Mouse (Mus musculus) adipocyte (in vitro differentiated cells): ENCODE measurements around the gene Pdyn.
A peak's percentile ranks its signal among the peaks of the same experiment; 100 is the strongest.

Source experiments
- DNase-seq: peaks from one replicate; pipeline ENCODE4 v3.0.0-alpha.2; 2016; ENCODE audit warnings: low spot score

The Pdyn gene

DNA sequence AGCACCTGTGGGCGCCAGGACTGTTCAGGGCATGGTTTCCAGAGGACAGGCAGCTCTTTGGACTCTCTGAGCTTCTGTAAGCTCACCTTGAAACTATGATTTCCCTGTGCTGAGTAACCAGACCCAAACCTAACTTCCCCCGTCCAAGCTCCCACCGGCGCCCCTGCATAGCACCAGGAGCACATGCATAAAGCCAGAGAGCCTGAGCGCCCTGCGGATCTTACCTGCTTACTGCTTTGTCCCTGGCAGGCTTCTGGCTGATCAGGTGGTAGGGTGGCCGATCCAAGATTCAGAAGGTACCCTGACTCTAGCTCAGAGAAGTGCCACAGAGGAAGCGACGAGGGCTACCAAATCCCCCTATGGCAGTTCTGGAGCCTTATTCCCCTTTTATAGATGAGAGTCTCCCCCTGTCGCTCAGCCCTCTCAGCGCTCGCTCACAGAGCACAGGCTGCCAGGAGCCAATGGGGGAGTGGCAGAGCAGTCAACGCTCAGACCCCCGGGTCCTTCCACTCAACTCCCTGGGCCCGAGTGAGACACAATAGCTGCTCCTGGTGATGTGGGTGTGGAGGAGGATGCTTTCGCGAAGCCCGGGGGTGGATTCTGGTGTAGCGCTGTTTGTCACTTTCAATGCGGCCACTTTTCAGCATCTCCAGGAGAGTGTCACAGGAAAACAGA, at the start of gene Pdyn:
Pdyn (minus strand) TSS at position 361 of the 675 bp plus-strand sequence.
- DNase-seq, result no peak

DNA sequence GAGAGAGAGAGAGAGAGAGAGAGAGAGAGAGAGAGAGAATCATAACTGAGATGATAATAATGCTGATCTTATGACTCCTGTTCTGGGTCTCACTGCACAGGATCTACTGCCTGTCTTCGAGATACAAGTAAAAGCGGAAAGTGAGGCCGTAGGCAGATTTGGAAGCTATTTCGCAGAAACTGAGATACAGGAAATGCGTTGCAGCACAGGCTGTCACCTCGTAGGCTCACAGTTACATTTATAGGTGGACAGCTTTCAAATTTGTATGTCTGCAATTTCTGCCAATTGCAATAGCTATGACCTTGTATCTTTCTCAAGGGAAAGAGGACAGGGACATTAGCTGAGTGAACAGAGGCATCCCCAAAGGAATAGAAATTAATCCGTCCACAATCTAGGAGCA, 42.4 kb upstream of the Pdyn start:
- no peak for DNase-seq

DNA sequence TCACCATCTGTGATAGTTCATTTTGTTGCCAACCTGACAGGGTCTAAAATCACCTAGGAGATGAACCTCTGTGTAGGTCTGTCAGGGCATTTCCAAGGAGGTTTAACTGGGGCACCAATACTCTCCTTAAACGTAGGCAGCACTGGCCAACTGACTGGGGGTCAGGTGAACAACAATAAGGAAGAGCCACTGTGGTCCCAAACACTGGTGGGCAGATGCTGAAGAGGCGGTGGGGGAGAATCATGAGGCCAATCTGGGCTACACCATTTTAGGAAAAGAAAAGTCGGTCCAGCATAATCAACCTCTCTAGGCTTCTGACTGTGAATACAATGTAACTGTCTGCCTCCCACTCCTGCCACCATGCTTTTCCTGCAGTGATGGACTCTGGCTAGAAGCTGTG, 40.9 kb upstream of the Pdyn start:
- no peak for DNase-seq

DNA sequence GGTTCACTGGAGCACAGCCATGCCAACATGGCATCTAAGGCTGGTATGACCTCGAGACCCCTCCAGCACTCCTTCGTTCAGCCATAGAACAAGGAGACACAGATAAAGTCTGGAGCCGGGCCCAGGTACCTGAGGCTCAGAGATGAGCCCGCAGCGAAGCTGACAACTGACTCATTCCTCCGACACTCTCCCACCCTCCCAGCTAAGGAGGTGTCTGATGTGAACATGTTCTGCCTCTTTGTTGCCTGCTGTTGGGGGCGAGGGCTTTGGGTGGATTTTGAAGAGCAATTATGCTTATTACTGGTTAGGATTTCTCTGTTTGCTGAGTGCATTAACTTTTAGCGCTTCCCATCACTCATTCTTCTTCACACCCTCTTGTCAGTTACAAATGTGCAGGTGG, 34.4 kb upstream of the Pdyn start:
- DNase-seq, result no peak

DNA sequence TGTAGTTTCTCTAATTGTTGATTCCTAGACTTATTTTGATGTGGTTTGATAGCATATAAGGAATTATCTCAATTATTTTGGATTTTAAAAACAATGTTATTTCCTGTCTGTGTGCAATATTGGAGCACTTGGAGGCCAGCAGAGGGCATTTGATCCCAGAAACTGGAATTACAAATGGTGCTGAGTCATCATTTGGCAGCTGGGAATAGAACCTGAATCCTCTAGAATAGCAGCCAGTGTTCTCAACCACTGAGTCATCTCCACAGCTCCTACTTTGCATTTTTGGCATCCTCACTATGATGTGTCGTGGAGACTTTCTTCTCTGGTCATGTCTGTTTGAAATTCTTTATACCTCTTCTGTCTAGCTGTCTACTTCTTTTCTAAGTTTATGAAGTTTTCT, 30.0 kb upstream of the Pdyn start:
- DNase-seq, result peak; percentile 47

DNA sequence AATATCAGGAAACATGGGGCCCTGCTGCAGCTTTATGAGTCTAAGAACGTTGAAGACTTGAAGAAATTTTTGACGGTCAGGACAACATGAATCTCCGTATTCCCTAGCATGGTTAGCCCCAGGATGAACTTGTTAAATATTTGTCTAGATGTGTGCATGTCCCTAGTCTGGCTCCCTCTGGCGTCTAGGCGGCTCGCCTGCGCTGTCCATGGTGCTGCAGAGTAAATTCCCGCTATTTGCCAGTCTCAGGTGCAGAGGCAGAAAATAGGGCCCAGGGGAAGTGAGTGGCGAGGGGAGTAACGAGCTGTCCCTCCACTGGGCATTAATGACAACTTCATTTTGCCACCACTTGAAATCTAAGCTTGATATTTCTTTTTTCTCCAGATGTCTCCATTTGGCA, 16.0 kb upstream of the Pdyn start:
- DNase-seq, result peak; percentile 54

DNA sequence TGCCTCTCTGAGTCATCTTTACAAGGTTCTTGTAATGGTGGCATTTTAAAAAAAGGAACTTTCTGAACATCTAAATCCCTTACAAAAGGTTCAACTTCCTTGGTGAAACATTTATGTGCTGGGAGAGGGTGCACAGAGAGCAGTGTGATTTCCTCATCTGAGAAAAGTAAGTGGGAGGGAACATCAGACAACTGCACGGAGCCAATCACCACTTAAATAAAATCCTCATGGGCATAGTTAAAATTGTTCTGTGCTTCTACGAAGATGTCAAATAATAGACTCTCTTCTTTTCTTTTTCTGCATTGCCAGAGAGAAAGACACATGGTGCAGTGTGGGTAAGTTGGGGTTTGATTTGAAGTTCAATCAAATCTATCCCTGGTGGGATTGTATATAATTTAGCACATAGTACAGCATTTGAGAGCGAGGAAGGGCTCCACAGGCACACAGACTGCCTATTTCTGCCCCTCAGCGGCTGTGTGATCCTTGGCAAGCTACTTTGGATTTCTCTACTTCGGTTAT, 13.4 kb upstream of the Pdyn start:
- DNase-seq, result no peak

DNA sequence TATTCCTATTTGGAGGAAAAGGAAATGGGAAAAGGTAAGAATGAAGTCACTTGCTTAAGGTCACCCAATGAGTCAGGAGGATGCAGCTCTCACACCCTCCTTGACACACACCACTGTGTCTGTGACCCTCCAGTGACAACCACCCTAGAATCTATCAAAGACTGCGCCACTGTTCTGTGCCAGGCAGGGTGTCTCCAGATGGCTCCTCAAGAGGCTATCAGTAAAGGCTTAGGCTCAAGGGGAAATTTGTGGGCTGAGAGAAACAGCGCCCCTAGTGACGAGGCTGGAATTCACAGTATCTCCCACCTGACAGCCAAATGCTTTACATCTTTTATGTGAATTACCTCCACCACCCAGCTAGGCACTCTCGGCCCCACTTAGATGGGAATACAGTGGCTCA, 3.6 kb downstream of the Pdyn start:
- DNase-seq, result peak; percentile 8

DNA sequence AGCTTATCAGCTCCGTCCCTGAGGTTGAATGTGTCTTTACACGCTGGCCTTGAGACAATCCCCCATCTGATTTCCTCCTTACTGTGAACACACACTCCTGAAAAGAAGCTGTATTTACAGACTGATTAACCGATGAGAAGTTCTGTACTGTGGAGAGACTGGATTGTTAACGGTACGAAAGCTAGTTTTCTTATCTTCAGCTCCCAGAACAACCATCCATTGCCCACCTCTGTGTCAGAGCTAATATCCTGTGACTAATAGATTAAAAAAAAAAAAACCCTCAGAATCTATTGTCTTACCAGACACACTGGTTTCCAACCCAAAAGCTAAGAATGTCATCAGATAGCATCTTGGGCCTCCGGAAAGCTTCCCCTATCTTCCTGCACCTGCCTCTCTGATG, 5.3 kb downstream of the Pdyn start:
- no peak for DNase-seq

DNA sequence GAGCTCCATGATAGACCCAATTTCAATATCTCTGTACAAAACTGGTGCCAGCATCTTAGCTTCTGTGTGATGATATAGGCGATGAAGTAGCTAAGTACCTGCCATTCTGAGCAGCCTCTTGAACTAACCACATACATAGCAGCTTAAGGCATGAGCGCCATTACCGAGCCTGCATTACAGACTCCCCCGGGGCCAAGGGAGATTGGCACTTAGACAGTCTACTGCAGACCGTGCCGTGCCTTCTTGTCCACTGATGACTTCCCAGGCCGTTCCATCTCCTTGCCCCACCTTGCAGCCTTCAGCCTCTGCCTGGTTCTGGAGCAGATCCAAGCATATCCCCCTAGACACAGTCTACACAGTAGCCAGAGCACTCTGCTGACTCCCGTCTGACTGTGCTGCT, 7.0 kb downstream of the Pdyn start:
- no peak for DNase-seq

DNA sequence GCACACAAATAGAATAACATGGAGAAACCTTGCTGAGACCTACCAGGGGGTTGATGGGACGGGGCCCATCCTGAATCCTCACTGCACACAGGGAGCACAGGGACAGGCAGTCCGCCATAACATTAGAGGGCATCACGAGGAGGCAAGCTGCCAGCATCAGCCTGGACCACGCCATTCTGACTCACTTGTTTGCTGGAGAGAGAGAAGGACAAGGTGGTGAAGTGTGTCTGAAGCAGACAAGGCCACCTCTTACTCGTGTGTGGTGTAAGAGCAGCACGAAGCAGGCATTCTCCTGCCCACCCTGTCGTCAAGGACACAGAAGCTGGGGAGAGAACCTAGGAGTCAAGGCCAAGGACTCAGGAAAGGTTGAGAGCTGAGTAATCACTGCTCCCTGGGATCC, 9.9 kb downstream of the Pdyn start:
- no peak for DNase-seq

DNA sequence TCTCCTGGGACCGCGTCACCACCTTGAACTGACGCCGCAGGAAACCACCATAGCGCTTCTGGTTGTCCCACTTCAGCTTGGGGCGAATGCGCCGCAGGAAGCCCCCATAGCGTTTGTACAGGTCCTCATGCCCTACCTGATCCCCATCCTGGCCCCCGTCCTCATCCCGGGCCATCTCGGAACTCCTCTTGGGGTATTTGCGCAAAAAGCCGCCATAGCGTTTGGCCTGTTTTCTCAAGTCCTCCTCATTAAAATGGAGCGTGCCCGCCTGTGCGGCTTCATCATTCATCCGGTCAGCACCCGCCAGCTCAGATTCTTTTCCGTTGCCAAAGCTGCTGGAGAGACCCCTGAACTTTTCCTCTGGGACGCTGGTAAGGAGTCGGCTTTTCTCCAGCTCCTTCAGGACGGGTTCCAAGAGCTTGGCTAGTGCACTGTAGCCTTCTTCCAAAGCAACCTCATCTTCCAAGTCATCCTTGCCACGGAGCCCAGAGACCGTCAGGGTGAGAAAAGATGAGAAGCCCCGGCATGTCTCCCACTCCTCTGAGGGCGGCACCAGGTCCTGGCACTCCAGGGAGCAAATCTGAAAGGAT, 11.5 kb downstream of the Pdyn start:
- DNase-seq, result no peak

DNA sequence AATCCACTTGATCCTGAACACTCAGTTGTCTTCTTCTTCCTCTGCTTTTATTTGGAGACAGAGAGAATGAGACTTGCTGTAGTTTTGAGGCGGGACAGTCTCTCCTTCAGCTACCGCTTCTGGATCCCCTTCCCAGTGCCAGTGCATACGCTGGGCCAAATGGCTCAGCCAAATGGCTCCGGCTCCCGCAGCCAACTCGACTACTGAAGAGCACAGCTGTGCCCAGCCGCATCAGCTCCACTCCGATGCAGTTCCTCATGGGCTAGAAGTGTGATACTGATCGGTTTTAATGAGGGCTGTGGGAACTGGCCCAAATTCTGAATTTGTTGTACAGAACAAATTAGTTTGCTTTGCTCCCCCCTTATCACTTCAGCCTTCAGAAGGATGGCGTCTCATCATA, 12.7 kb downstream of the Pdyn start:
- no peak for DNase-seq

DNA sequence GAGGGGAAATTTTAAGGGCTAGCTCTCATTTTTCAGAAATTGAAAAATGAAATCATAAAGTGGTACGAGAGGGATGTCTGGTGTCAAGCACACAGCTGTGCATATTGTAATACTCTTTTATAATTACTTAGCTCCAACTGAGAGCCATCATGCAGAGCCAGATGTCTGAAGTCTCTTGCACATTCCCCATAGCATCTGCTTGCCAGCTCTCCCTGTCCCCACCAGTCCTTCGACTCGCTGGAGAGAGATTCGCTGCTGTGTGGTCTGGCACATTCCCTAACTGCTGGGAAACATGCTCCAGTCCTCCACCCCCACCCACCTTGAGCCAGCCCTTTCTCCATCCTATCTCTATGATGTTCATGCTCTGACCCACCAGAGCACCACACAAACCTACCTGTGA, 15.6 kb downstream of the Pdyn start:
- DNase-seq, result no peak

DNA sequence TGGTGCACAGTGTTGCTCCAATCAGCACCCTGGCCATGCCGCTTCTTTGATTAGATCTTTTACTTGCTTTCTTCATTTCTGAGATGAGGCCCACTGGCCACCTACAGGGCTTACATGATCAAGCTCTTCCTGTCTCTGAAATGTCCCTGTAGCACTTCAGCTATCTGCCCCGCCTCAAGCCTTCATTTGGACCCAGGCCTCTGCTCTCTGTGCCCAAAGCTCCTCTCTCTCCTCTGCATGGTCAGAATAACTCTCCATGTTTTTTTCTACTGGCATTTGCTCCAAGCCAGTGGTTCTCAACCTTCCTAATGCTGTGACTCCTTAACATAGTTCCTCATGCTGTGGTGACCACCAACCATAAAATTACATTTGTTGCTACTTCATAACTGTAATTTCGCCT, 19.4 kb downstream of the Pdyn start:
- no peak for DNase-seq

DNA sequence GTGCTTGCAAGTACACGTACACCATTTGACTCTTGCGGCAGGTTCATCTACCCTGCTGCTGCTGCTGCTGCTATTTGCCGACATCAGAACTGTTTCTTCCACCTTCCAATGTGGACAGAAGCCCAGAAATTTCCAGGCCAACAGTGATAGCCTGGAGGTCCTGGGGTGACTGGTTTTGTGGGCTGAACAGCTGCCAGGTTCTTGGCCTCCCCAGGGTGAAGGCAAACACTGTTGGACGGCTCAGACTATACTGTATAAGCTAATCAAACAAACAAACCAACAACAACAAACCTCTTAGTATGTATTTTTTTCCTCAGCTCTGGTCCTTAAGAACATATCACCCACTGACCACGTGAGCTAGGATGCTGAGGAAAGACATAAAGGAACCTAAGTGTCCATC, 20.6 kb downstream of the Pdyn start:
- DNase-seq, result no peak

DNA sequence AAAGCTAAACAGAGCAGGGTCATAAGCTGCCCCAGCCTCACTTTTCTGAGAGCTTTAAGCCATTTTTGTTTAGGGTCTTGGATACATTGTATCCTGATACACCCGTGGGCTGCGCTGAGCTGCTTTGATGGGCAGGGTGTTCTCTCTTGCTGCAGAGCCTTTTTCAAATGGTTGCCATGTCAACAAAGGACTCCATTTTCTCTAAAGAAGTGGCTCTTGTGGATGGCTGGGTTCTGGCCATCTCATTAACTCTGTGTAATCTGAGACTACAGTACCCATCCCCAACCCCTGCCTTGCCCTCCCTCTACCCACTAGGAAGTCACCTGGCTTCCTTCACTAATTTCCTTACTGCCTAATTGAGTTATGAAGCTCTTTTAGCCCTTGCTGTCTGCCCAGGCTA, 22.0 kb downstream of the Pdyn start:
- DNase-seq, result no peak

DNA sequence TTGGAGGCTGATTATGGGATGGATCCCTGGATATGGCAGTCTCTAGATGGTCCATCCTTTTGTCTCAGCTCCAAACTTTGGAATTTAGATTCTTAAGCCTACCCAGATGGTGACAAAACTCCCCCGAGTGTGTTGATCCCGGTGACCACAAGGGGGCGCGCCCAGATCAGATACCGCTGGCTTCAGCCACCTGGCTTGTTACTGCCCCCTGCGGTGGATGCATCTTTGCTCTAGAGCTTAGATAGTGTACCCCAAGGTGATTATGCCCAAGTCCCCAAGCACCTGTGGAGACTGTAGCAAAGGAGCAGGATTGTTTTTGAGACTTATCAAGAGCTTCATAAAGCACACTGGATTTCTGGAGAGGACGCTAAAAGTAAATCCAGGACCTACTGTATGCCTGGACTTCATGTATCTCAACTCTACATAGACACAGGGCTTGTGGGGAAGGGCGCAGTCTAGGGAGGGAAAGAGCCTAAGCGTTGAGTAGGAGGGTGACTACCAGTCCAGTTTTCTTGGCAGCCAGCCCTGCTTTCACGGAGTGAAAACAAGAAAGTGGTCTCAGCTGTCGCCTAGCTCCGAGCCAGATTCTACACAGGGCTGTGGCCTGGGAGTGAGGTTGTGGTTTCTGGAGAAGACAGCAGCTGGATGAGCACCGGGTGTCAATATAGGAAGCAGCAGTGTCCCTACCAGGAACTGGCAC, 24.6 kb downstream of the Pdyn start:
- DNase-seq, result peak; percentile 83

DNA sequence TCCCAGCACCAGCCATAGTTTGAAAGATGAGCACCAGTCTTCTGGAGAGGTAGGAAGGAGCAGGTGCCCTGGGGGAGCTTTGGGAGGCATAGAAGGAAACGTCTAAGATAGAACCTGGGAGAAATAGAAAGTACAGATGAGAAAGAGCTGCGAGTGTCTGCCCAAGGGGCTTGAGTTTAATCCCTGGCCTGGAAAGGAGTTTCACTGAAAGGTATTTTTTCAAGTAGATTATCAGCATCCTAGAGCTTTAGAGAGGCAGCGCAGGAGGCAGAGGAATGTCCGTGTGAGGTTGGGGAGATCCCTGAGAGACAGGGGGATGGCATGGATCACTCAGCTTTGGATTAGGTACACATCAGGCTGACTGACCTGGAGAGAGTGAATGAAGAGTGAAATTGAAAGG, 27.7 kb downstream of the Pdyn start:
- no peak for DNase-seq

DNA sequence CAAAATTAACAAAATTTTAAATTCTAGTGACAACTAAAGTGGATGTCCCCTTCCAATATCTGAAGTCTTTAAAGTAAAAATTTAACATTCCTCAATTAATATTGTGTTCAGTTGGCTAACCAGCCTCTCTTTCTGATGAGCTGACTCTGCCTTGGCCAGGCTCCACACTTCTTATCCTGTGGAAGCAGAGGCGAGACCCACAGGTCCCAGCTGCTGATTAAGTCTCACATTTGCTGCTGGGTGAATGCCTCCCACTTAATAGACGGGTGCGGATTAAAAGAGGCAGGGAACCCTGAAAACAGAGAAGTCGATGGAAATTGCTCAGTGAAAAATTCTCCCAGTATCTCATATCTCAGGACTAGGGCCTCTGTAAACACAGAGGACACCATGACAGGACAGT, 37.2 kb downstream of the Pdyn start:
- no peak for DNase-seq

DNA sequence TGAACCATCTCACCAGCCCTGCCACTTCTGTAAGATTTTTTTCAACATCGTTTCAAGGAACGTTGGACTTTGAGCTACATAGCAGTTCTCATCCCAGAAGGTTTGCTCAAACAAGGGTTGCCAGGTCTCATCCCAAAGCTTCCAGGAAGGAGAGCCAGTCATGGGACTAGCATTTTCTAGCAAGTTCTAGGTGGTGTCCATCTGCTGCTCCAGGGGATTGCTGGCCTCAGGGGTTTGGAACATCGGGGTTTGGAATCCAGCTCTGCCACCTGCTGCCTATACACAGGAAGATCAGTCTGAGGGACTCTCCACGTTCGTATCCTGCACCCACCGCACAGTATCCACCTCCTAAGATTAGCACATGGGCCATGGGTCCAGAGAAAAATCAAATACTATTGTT, 39.6 kb downstream of the Pdyn start:
- no peak for DNase-seq

DNA sequence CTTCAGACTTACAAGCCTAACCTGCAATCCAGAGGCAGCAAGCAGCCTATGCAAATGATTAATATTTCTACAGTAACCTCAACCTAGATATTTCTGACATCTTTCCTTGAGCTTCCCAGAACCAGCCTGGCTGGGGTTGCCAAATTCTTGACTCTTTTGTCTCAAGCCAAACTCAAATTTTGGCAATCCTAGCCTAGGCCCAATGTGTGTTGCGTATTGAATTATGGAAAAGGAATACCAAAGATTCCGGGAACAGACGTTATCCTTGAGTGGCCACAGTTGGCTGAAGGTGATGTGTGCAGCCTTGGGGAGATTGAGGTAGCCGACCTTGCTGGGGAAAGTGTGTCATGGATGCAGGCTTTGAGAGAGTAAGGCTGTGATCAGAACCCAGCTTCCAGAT, 40.8 kb downstream of the Pdyn start:
- DNase-seq, result peak; percentile 18

DNA sequence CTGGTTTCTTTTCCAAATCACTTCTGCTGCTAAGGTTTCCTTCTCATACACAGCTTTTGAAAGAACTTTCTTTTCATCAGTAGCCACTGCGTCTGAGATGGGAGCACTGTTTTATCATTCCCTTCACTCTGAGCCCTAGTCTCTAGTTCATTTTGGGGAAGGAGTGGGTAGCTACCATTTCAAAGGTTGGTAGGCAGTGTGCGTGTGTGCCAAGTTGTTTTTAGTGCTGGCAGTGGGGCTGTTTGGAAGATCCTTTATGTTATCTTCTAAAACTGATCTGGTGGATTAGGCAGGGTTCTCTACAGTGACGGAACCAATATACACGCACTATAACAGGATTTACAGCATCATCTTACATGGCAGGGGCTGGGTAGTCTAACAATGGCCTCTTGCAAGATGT, 44.6 kb downstream of the Pdyn start:
- DNase-seq, result no peak
